Mouse (Mus musculus) thymus, adult 2 months (tissue): ENCODE measurements around the gene Kpna7. TPM values are rescaled to one million over a fixed set of nuclear protein-coding genes. Genes with fewer than 3 reads are reported as not detected.

ENCODE experiments used
- DNase-seq: peaks from one replicate; pipeline ENCODE4 v3.0.0; 2021
- H3K27ac ChIP-seq: fragments of 200-500 bp; 2 replicates; pipeline ENCODE4 v1.5.1; 2012; ENCODE audit warnings: low read length, control low read depth; ENCODE audit not compliant: control insufficient read depth, insufficient read depth
- H3K27me3 ChIP-seq: fragments of 200-500 bp; 2 replicates; pipeline ENCODE4 v1.6.1; 2012; ENCODE audit warnings: mild to moderate bottlenecking, low read length, moderate library complexity, mixed read lengths; ENCODE audit not compliant: control insufficient read depth, insufficient read depth
- H3K36me3 ChIP-seq: fragments of 200-500 bp; 2 replicates; pipeline ENCODE4 v1.6.1; 2012; ENCODE audit warnings: mild to moderate bottlenecking, low read length, moderate library complexity; ENCODE audit not compliant: control insufficient read depth, insufficient read depth
- H3K4me1 ChIP-seq: fragments of 200-500 bp; replicated peaks from 2 replicates; pipeline ENCODE4 v1.6.1; 2012; ENCODE audit warnings: low read length; ENCODE audit not compliant: control insufficient read depth, insufficient read depth
- H3K4me3 ChIP-seq: fragments of 200-500 bp; 2 replicates; pipeline ENCODE4 v1.5.1; 2012; ENCODE audit warnings: mild to moderate bottlenecking, low read length, control low read depth, moderate library complexity; ENCODE audit not compliant: control insufficient read depth, insufficient read depth
- CTCF ChIP-seq: fragments of 200-500 bp; IDR thresholded peaks from 2 replicates; pipeline ENCODE4 v1.5.1; 2012; ENCODE audit warnings: mild to moderate bottlenecking, control low read depth, low read length, moderate library complexity, borderline replicate concordance; ENCODE audit not compliant: control insufficient read depth, poor library complexity, insufficient read depth; ENCODE audit errors: extremely low read depth
- POLR2A ChIP-seq: fragments of 200-500 bp; IDR thresholded peaks from 2 replicates; pipeline ENCODE4 v1.6.1; 2012; ENCODE audit warnings: mild to moderate bottlenecking, low read length, control low read depth, moderate library complexity; ENCODE audit not compliant: control insufficient read depth, poor library complexity, insufficient read depth; ENCODE audit errors: extremely low read depth
- WGBS: fragments of 180-500 bp; shearing (Covaris S2); methylation state at CpG from one replicate; pipeline ENCODE4 v1.1.7; 2018; 5-methylcytosine and 5-hydroxymethylcytosine counted together
- polyA plus RNA-seq: library from polyadenylated mRNA; depleted of rRNA; stranded (reverse); fragments of >200 nt; gene quantifications from 2 replicates; pipeline ENCODE4 v1.2.3, GENCODE M21; 2012

The Kpna7 gene
- polyA plus RNA-seq, 1 experiment: 0.27 TPM

DNA sequence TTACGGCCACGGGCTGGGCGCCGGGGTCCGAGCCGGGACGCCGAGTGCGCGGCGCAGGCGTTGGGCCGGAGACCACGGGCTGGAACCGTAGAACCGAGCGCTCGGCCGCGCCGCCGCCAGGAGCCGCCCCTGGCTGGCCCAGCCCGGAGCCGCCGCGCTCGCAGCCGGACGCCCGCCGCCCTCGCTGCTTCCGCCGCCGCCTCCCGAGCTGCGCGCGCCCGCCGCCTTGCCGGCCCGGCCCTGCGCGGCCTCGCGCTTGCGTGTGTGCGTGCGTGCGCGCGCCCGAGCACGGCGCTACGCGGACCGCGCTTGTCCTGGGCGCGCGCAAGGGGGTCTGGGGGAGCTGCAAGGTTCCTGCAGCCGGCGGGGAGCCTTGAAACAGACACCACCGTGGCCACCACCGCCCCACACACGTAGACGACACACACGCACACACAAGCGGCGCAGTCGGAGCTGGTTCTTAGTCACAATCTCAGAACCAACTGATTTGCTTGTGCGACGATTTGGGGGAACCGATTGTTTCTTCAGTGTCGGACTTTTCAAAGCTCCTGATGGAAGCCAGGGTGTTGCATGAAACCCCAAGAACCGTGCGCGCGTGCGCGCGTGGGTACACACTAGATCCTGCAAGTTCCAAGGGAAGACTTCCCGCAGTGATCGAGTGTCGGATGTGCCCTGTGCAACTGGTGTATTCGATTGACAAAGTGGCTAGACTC lies 118.0 kb downstream of the Kpna7 start, which contains the start of gene Smurf1:
Smurf1 (minus strand) TSS at position 209 of the 713 bp plus-strand sequence.
- Histone ChIP-seq H3K4me1 (peaks cover 20% of the 10 kb centered on the region), H3K36me3 (no peaks in the 10 kb centered on the region), H3K27me3 (no peaks in the 10 kb centered on the region), H3K4me3 (peak within 1 kb of the TSS; percentile 55), H3K27ac (peak within 1 kb of the TSS; percentile 34; the same call in 1 of the 2 replicates)
- peak; percentile 87 for DNase-seq
- TF ChIP-seq POLR2A (peak; percentile 82), CTCF (no peak)
- 5% methylated on average over 74 of the region's 89 CpGs for WGBS

DNA sequence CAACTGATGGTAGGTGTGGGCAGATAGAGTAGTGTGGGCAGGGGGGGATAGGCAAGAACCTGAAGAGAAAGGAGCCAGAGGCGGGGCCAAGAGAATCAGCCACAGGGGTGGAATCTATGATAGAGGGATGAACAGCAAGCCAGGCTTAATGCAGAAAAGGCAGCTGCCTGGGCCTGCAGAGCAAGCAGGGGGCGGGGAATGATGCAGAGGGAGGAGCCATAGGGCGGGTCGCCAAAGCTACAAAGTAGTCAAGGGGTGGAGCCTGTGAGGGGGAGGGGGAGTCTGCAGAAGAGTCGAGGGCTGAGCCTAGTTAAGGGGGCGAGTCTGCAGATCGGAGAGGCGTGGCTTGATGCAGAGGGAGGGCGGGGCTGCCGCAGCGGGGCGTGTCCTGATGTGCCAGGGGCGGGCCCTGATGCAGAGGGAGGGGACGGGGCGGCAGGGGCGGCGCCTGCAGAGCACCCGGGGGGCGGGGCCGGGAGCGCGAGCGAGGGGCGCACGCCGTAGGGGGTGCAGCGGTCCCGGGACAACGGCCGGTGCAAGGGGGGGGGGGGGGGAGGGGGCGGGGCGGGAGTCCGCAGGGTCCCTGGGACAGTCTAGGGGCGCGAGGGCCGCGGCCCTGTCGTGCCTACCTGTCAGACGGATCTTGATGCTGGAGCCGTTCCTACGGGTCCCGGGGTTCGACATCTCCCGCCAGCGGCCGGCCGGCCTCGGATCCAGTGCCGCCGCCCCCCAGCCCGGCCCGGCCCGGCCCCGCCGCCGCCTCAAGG lies 118.8 kb downstream of the Kpna7 start:
- DNase-seq: peak; percentile 93
- no peak overlapping the region for H3K27ac ChIP-seq
- TF ChIP-seq POLR2A (no peak), CTCF (no peak)
- H3K36me3 ChIP-seq: no peaks in the 10 kb centered on the region
- 6% methylated on average over 31 of the region's 56 CpGs for WGBS
- H3K27me3 ChIP-seq: no peaks in the 10 kb centered on the region
- H3K4me3 ChIP-seq: peak overlapping the region; percentile 53
- H3K4me1 ChIP-seq: peaks cover 22% of the 10 kb centered on the region

DNA sequence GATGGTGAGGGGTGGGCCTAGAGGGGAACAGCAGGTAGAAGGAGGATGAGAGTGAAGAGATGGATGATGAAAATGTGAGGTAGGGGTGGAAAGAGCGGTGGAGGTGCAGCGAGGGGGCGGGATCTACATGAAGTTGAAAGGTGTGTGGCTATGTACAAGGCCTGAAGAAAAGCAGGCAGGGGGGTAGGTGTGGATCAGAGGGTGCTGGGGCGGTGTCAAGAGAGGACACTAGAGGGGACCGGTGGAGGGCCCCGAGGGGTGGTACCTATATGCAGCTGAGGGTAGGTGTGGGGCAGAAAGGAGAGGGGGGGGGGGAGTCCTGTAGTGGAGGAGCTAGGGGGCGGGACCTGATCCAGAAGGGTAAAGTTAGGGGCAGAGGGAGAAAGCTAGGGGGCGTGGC lies 119.4 kb downstream of the Kpna7 start:
- no peak for TF ChIP-seq POLR2A
- TF ChIP-seq CTCF: no peak
- Histone ChIP-seq H3K4me1 (peaks cover 24% of the 10 kb centered on the region), H3K27me3 (no peaks in the 10 kb centered on the region), H3K36me3 (no peaks in the 10 kb centered on the region), H3K4me3 (no peak overlapping the region), H3K27ac (no peak overlapping the region)
- 77% methylated on average over 8 of the region's 8 CpGs for WGBS
- DNase-seq: no peak

DNA sequence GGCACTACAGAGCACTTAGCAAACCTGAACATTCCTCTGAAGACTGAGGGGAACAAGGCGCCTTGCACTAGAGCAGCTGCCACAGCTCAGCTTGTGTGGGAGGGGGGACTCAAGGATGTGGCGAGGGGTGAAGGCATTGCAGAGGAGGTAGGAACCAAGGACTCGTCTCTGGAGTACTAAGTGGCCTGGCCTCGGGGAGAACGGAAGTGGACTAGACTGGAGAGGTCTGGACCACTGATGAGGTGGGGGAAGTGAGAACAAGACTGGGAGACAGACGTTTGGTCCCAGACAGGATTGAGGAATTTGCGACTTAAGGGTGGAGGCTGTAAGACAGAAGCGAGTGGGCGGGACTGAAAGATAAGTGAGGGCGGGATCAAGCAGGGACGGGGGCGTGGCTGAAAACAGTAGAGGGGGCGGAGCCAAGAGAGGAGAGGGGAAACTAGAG lies 120.0 kb downstream of the Kpna7 start:
- Histone ChIP-seq H3K4me3 (no peak overlapping the region), H3K27me3 (no peaks in the 10 kb centered on the region), H3K36me3 (no peaks in the 10 kb centered on the region), H3K4me1 (peaks cover 24% of the 10 kb centered on the region), H3K27ac (peak overlapping the region; percentile 66; the same call in 1 of the 2 replicates)
- peak; percentile 66 for DNase-seq
- 34% methylated on average over 13 of the region's 13 CpGs for WGBS
- TF ChIP-seq CTCF (no peak), POLR2A (no peak)

DNA sequence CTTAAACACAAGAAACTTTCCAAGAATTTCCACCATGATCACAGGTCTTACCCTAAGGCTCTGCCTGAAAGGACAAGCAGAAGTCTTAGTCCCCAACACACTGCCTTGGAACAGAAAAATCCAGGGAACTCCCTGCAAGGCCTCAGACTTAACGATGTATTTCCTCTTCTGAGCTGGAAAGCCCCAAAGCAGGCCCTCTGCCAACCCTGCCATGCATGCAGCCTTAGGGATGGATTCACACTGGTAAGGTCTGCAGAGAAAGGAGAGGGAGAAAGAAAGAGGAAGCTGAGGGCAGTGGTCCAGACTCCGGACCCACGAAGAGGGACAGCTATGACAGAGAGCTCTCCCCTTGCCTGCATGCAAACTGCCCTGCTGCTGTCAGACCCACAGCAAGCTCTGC lies 120.4 kb downstream of the Kpna7 start:
- no peak overlapping the region for H3K4me3 ChIP-seq
- no peaks in the 10 kb centered on the region for H3K27me3 ChIP-seq
- no peaks in the 10 kb centered on the region for H3K36me3 ChIP-seq
- DNase-seq: no peak
- TF ChIP-seq CTCF (no peak), POLR2A (no peak)
- H3K4me1 ChIP-seq: peaks cover 24% of the 10 kb centered on the region
- 38% methylated on average over 3 of the region's 3 CpGs for WGBS
- peak overlapping the region; percentile 66; the same call in 1 of the 2 replicates for H3K27ac ChIP-seq

DNA sequence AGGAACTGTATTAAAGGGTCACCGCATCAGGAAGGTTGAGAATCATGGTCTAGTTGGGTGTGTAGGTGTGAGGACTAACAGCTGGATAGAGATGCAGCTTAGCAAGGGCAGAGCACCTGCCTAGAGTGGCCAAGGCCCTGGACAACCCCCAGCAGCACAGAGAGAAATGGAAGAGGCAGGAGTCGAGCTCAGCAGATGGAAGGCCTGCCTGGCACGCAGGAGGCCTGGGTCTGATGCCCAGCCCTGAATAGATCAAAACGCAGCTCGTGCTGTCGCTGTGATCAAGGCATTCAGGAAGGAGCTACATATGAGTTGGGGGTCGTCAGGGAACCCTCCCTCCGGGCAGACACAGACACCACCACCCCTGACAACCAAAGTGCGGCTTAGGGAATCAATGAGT lies 125.6 kb downstream of the Kpna7 start:
- no peak for DNase-seq
- Histone ChIP-seq H3K36me3 (no peaks in the 10 kb centered on the region), H3K4me3 (no peak overlapping the region), H3K27ac (no peak overlapping the region), H3K4me1 (peaks cover 7% of the 10 kb centered on the region), H3K27me3 (no peaks in the 10 kb centered on the region)
- WGBS: 96% methylated on average over 9 of the region's 9 CpGs
- TF ChIP-seq CTCF: no peak
- no peak for TF ChIP-seq POLR2A

DNA sequence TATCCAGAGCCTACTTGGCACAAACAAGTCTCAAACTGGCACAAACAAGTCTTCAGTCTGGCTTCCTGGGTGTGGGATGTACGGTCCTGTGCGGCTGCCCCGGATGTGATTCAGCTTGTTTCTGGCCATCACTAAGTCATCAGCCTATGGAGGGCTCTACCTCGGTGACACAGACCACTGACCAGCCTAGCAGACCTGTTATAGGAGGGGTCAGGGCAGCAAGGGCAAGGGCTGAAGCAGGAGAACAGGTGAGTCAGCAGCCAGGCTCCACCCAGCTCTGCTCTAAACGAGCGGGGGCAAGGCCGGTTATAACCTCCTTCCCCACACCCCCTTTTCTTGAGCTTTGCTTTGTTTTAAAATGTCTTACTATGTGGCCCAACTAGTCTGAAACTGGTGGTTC lies 129.4 kb downstream of the Kpna7 start:
- Histone ChIP-seq H3K4me1 (0 out of 2 replicates have a peak, but pooled peaks cover 3% of the 10 kb centered on the region), H3K4me3 (no peak overlapping the region), H3K36me3 (no peaks in the 10 kb centered on the region), H3K27me3 (no peaks in the 10 kb centered on the region), H3K27ac (no peak overlapping the region)
- TF ChIP-seq CTCF (no peak), POLR2A (no peak)
- DNase-seq: no peak
- 86% methylated on average over 7 of the region's 7 CpGs for WGBS
